Mouse (Mus musculus) adrenal gland (tissue): ENCODE measurements around the gene Usb1.

Source experiments
- intact Hi-C: fragments of 180-260 bp; cut with DNase I; formaldehyde crosslinking; loops from one replicate; pipeline ENCODE4 v1.15.1; 2025
- long read RNA-seq, 2 experiments: library from polyadenylated mRNA; unstranded; transcript quantifications; one replicate each; pipeline ENCODE4 v2.0.0; 2020; ENCODE audit warnings: borderline replicate concordance in 1 of 2; ENCODE audit not compliant: insufficient replicate concordance in 1 of 2

The Usb1 gene
- long read RNA-seq, experiment 1, transcript Usb1-201 (7 exons, 1,758 nt), result major isoform, 5 of 11 reads
- long read RNA-seq, experiment 1, partial matches to known transcripts, result 0 of 11 reads
- long read RNA-seq, experiment 1, other reads (novel, unspliced or antisense), result 6 of 11 reads
- long read RNA-seq, experiment 2, transcript Usb1-201 (7 exons, 1,758 nt), result major isoform, 6 of 14 reads
- long read RNA-seq, experiment 2, partial matches to known transcripts, result 1 of 14 reads
- long read RNA-seq, experiment 2, other reads (novel, unspliced or antisense), result 7 of 14 reads

DNA sequence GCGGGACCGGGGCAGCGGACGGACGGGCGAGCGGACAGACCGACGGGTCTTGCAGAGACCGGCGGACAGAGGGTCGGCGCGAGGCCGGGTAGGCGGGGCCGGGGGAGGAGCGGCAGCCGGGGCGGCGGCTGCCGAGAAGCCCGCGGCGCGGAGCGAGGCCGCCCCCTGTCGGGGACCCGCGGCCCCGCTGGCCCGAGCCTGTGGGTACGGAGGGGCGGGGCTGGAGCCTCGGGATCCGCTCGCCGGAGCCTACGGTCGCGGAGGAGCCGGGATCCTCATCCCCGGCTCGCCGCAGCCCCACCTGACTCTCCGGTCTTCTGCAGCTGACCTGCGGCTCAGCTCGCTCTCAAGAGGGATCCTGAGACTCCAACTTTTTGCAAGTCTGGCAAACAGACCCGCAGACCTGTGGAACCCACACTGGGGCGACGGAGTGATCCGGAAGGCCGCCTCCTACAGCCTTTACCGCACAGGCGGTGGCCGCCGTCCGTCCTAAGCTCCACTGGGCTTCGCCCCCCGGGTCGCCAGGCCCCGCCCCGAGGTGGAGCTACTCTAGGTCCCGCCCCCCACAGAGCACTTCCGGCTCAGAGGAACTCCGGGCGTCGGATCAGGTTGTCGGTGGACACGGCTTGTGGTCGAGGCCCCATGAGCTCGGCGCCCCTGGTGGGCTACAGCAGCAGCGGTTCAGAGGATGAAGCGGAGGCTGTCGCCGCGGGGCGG lies at the start of gene Usb1, which contains the start of gene Zfp319:
TSS of gene Usb1 (plus strand) at position 565 of the 717 bp plus-strand sequence.
TSS of gene Zfp319 (minus strand) at position 231 of the 717 bp plus-strand sequence.
- intact Hi-C loops, result loop anchor here (2.0 kb wide), 1 partner anchor 77 kb away; no protein-coding TSS in a partner anchor

DNA sequence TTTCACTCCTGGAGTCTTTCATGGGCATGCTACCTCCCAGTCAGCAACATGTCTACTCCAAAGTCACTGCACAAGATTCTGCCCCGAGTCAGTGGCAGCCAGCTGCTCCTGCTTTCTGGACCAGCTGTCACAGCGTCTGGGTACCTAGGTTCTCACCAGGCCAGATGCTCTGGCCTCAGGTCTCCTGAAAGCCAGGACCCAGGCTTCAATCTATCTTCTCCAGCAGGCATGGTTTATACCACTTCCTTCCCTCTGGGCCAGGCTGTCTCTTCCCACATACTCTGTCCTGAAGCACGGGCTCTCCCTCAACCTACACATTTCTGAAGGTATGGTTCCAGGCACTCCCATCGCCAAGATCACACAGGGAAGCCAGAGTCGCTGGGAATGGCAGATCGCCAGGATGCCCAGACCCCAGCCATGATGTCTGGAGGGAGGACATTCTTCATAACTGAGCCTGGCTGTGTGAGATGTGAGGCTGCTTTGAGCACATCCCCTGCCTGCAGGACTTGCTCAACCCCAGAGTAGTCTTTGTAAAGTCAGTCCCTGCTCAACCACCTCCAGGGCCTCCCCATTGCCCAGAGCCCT lies 42.9 kb upstream of the Usb1 start:
- intact Hi-C loops, result no loop called here

DNA sequence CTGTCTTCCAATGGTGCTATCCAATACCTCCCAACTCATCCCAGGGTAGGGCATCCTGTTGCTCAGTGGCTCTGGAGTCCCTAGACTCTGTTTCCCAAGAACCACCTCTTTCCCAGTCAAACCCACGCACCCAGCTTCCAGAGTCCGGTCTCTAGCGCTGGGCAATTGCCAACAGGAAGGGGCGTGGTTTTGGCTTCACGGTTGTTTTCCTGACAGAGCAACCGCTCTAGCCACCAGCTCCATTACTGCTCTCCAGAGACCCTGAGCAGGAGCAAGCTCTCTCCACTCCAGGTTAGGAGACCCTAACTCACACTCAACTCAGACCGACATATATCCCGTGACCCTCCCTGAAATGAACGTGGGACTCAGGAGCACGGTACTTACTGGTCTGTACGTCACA lies 38.9 kb upstream of the Usb1 start:
- intact Hi-C loops, result no loop called here

DNA sequence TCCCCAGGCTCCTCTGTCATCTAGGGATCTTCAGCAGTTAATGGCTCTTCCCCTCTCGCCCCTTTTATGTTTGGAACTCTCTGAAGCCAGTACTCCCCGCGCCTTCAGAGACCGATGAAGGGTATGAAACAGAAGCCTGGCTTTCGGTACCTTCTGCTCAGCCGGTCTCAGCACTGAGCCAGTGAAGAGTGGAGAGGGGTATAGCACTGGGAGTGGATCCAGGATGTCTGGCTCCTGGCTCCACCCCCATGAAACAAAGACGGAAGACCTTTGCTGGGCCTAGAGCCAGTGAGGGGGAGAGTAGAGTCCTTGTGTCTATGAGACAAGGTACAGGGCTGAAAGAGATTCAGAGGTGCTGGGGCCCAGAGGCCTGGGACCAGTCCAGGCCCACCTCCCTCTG lies 38.2 kb upstream of the Usb1 start:
- intact Hi-C loops, result no loop called here

DNA sequence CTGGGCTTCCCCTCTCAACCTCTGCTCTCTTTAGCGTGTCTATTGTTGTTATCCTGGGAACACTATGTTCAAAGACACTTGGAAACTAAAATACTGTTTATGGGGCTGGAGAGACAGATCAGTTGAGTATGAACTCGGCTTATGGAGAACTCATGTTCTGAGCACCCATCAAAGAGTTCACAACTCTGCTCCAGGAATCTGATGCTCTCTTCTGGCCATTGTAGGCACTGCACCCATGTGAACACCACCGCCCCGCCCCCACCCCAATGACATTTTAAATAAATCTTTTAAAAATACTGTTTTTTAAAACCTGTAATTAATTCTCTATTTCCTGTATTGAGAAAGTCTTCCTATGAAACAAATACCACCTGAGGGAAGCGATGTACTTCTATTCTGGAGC lies 29.7 kb upstream of the Usb1 start:
- intact Hi-C loops, result loop anchor here (2.0 kb wide), 1 partner anchor 48 kb away; no protein-coding TSS in a partner anchor

DNA sequence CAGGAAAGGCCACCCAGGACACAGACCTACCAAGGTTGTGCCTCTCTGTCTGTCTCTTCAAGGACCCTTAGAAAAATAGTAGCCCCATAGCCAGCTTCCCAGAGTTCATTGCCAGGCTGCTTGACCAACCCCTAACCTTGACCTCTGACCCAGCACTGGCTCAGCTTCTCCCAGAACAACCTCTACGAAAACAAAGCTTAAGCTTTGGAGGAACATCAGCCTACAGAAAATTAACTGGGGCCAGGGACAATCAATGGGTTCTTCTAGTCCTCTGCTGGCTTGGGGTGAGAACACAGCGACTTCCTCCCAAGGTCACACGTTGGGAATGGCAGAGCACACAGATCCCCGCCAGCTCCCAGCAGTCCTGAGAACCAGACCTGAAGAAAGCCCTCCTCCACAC lies 26.6 kb upstream of the Usb1 start:
- intact Hi-C loops, result no loop called here

DNA sequence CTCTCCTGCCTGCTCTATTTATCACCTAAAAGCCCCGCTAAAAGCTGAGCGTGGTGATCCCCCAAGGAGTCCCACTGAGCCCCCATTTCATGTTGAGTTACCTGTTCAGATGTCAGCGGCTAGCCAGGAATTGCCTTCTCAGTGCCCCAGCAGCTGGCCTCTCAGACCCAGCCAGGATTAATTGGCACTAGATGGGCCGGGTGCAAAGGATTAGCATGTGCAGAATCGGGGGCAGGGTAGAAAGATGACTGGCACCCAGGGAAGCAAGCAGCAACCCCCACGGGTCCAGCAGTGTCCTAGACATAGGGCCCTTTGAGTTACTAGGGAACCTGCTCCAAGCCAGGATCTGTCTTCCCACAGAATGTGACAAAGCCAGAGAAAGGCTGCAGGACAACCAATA lies 25.7 kb upstream of the Usb1 start, which contains the start of gene Cngb1:
TSS of gene Cngb1 (minus strand) at position 155 of the 400 bp plus-strand sequence.
- intact Hi-C loops, result no loop called here

DNA sequence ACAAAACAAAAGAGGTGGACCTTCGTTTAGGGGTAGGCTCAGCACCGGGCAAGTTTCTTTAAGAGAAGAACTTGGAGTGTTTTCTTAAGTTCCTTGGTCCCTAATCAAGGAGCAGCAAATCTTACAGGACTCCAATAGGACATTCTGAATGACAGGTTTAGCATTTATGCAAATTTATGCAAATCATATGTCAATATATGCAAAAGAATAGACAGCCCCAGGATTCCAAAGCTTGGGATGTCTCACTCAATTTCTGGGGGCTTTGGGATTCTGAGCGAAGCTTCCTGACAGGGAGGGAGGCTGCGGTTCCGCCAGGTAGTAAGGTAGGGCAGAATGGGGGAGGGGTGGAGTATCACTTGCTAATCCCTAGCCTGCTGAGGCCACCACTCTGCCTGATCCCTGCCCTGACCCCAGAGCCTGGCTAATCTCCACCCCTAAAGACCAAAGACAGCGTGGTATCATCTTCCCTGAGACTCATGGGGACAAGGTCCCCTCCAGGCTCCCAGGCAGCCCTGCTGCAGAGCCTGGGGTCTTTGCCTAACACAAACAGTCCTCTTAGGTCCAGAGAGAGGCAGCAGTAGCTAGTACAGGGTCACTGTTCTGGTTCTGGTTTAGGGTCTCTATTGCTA lies 21.6 kb upstream of the Usb1 start, which contains the start of gene Tepp:
TSS of gene Tepp (plus strand) at position 225 of the 629 bp plus-strand sequence.
- intact Hi-C loops, result no loop called here

DNA sequence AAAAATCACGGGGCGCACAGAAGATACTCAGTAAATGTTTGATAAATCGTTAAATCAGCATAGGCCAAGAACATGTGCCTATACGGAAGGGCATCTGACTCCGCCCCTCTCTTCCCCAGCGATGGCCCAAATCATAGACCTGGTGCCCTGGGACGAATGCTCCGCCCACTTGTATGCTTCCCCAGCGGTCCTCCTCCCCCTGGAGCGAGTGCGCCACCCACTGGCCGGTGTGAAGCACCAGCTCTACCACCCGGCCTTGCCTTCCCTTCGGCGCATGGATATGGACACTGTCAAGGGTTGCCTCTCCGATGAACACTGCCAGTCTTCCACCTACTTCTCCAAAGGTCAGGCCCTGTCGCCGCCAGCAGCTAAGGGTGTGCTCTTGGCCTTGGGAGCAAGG lies 19.2 kb upstream of the Usb1 start:
- intact Hi-C loops, result no loop called here

DNA sequence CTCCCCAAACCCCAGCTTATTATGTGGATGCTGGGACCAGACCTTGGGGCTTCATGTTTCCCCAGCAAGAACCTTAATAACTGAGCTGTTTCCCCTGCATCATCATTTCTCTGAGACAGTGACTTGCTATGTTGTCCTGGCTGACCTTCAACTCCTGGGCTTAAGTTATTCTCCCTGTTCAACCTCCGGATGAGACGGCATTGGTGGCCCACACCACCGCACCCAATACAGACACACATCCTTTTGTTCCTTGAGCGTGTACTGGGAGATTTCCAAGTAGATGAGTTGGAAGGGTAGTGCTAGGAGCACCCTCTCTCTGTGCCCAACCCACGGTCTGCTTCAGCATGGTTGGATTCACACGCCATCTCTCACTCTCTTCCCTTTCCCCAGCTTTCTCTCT lies 18.2 kb upstream of the Usb1 start:
- intact Hi-C loops, result no loop called here

DNA sequence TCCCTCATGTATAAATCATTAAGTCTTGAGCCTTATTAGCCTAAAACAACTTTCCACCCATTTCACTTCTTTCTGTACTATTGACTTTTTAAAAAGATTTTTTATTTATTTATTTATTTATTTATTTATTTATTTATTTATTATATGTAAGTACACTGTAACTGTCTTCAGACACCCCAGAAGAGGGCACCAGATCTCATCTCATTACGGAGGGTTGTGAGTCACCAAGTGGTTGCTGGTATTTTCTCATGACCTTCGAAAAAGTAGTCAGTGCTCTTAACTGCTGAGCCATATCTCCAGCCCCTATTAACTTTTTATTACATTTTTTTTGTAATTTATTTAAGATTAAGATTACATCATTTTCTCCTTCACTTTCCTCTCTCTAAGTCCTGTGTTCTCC lies 17.4 kb upstream of the Usb1 start:
- intact Hi-C loops, result no loop called here

DNA sequence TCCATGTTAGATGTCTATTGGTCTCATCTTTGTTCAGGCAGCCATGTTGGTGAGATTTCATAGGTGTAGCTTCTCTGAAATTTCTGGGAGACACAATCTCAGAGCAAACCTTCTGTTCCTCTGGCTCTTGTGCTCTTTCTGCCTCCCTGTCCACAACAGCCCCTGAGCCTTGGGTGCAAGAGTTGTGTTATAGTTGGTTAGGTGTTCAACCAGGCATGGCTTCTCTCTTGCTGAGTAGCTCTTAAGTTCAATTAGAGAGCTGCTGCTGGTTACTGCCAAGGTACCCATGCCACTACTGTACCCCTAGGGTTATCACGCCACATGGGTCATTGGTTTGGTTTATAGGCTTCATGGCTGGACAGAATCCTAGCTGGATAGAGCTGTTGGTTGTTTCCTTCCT lies 16.7 kb upstream of the Usb1 start:
- intact Hi-C loops, result no loop called here

DNA sequence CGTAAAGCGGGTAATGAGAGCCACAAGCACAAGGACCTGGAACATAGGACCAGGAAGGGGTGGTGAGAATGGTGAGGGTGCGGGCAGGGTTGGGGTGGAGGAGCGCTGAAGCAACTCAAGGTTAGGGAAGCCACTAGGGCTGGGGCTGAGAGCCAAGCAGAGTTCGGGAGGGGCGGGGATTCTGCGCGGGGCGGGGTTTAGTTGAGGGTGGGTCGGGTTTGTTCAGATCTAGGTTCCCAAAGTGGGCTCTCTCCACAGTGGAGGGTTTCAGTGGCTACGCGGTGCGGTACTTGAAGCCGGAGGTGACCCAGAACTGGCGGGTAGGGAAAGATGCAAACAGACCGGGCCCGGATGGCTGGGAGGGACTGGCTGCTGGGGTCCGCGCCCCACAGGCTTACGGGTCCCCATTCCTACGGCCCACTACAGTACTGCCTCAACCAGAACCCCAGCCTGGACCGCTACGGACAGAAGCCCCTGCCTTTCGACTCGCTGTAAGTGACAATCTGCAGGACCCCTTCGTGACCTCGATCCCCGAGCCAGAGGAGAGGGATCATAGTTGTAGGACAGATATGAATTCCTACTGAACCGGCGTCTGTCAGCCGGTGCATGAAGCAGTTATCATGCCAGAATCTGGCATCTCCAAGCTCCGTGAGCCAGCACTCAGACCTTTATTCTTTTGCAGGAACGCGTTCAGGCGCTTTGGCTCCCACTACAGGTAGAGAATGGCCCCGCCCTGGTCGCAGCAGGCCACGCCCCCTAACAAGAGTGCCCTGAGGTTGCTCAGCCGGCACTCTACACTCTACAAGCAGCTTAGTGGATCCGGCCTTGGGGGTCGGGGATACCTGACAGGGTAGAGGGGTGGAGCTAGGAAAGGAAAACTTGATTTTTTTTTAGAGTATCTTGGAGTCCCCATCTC lies 11.6 kb upstream of the Usb1 start:
- intact Hi-C loops, result no loop called here

DNA sequence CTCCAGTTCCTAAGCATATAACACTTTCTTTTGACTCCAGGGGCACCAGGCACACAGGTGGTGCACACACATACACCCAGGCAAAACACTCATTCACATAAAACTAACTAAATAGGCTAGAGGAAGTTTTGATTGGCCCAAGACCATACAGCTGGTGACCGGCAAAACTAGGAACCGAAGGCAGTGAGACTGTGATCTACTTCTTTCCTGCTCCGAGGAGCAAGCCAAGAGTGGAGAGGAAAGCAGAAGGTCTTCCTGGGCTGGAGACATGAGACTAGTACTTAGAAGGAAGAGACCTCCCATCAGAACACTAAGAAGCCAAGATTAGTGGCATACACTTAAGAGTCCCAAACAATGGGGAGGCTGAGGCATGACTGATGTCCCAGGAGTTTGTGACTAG lies 8.9 kb upstream of the Usb1 start:
- intact Hi-C loops, result no loop called here

DNA sequence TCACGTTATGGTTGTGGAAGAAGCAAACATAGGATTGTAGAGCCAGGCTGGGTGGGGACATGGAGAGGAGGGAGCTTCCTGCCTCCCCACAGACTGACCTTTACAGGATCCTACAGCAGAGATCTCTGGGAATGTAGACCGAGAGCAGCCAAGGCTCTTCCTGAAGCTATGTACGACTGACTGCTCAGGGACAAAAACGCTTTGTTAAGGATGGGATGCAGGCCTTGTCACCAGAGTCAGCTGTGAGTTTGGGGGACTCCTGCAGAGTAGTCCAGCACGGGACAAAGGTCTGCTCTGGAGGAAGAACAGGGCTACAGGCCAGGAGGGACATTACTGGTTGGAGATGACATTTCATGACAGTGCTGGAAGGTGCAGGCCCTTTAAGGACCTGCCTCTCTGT lies 7.4 kb upstream of the Usb1 start:
- intact Hi-C loops, result no loop called here

DNA sequence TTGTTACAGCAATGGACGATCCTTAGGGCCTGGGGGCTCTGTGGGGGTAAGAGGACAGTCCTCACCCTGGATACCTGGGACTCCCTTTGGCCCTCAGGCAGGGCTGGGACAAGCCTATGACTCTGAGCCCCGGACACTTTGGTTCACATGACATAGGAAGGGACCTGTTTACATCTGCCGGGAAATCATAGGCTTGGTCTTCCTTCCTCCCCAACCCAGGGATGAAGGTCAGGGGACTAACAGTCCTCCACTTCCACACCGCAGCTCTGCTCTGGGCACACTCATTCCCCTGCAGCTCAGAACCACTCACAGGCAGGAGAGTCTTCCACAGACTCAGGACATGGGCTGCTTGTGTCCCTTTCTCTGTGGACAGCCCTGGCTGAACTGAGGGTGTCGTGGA lies 5.3 kb upstream of the Usb1 start:
- intact Hi-C loops, result no loop called here

DNA sequence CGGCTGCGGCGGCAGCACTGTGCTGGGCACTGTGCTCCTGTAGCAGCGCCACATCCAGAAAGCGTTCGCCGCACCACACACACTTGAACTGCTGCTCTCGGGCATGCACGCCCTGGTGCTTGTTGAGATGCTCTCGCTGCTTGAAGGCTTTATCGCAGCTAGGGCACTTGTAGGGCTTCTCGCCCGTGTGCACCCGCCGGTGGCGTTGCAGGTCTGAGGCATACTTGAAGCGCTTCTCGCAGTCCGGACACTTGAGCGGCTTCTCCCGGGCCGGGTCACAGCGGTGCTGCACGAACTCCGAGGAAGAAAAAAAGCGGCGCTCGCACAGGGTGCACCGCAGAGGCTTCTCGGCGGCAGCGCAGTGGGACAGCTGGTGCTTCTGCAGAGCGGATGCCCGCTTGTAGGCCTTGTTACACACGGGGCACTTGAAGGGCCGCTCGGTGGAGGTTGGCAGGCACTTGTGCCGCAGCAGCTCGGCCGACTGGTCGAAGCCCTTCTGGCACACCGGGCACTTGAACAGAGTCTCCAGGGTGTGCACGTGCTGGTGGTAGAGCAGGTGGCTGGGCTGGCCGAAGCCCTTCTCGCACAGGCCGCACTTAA lies 4.1 kb upstream of the Usb1 start:
- intact Hi-C loops, result no loop called here

DNA sequence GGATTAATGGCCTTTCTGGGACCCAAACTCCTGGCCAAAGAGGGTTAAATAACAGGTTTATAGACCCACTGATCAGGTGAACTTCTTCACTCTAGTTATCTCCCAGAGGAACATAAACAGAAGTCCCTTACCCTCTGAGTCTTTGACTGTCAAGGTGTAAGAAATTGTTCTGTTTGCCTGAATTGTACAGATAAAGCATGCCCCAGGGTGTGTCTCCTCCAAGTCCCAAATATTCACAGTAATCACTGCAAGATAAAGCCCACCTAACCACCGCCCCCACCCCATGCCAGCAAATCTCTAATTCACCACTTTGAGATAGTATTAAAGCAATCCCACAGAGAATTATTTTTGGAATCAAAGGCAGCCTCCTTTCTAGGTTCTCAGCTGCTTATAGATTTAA lies 1.7 kb upstream of the Usb1 start:
- intact Hi-C loops, result loop anchor here (2.0 kb wide), 1 partner anchor 76 kb away; no protein-coding TSS in a partner anchor

DNA sequence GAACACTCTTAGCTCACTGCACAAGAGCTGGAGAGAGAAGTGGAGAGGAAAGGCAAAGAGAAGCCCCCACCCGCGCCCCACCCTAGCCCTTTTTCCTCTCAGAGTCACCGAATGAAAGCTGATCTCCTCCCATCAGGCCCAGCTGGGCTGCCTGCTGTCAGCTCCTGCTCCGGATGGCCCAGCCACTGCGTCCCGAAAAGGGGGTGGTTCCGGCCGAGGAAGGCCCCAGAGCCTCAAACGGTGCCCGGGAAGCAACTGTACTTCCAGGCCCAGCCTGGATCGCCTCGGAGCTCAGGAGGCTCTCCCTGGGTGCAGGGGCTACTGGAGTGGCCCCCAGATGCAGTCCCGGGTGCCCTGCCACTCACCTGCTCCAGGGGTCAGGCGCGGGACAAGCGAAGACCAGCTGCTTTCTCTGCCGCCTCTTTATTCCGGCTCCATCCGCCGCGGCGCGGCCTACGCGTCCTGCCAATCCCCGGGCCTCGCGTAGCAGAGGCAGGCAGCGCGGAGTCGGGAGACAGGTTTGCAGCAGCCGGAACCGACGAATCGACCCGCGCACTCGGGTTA lies 846 bp upstream of the Usb1 start:
- intact Hi-C loops, result loop anchor here (2.0 kb wide), 1 partner anchor 76 kb away; no protein-coding TSS in a partner anchor
